10 mouse cellular contexts compared by ENCODE assay signal in the genomic region with DNA sequence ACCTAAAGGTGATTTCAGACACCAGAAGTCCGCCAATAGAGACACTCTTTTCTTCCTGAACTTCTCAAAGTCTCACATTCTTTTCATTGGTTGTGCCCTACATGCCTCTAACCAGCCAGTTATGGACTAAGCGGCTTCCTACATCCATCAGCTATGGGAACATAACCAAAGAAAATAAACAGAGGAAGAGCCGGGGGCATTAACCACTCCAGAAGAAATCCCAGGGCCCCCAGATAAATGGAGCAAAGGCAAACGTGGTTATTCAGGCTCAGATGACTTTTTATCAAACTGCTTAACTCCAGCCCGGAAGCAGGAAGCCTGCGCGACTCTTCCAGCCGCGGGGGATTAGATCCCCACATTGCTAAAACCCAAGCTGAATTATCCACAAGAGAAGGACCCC.
DNase-seq lines count a peak whose midpoint lies in the region; ATAC-seq lines count a peak whose summit lies in the region.
"Had no signal": no experiment of that assay in that cellular context is flagged by ENCODE, and none has a peak within 500 bp of the region (broad histone marks: within the 10 kb centered on the region; RNA-seq: fewer than 3 reads in every experiment).

No protein-coding gene starts in this region.

- H3K27me3 ChIP-seq in midbrain, embryonic 10.5 days (ENCODE audit: low read depth, poor library complexity, severe bottlenecking) = no peaks in the 10 kb centered on the region; the same call in 1 of the 2 replicates
- H3K27me3 ChIP-seq in midbrain, embryonic 14.5 days (ENCODE audit: control insufficient read depth, insufficient read depth, low read length) = no peaks in the 10 kb centered on the region
- H3K27me3 ChIP-seq in heart, embryonic 14.5 days (ENCODE audit: control insufficient read depth, insufficient read depth, low read length) = no peaks in the 10 kb centered on the region
- H3K27me3 ChIP-seq: hindbrain, embryonic 15.5 days had no signal

- H3K4me3 ChIP-seq in midbrain, embryonic 10.5 days = no peak overlapping the region
- H3K4me3 ChIP-seq in midbrain, embryonic 14.5 days (replicated peaks; ENCODE audit: low read depth, low read length) = no peak overlapping the region
- H3K4me3 ChIP-seq in heart, embryonic 14.5 days (ENCODE audit: control insufficient read depth in 1 of 2, insufficient read depth in 1 of 2, low read depth in 1 of 2, low read length in 2 of 2) = no peak overlapping the region
- H3K4me3 ChIP-seq: hindbrain, embryonic 15.5 days; liver, embryonic 15.5 days had no signal

- peak overlapping the region; percentile 55; the same call in 1 of the 2 replicates for H3K27ac ChIP-seq in midbrain, embryonic 10.5 days (replicated peaks)
- H3K27ac ChIP-seq in midbrain, embryonic 14.5 days (replicated peaks; ENCODE audit: low read depth, low read length) = no peak overlapping the region
- H3K27ac ChIP-seq in heart, embryonic 14.5 days (replicated peaks in 1 of 2; ENCODE audit: control insufficient read depth in 1 of 2, insufficient read depth in 1 of 2, low read depth in 2 of 2, low read length in 2 of 2) = peak overlapping the region; percentile 80 to 84
- H3K27ac ChIP-seq: hindbrain, embryonic 15.5 days; liver, embryonic 15.5 days had no signal

- 55% methylated on average over 9 of the region's 9 CpGs for WGBS in midbrain, embryonic 10.5 days
- 56% methylated on average over 9 of the region's 9 CpGs for WGBS in midbrain, embryonic 14.5 days
- WGBS in heart, embryonic 14.5 days = 34% methylated on average over 9 of the region's 9 CpGs

- ATAC-seq in midbrain, embryonic 14.5 days (ENCODE audit: low FRiP score, low TSS enrichment) = no peak
- ATAC-seq in heart, embryonic 14.5 days (ENCODE audit: insufficient number of reproducible peaks, insufficient read depth, low FRiP score, low read depth) = no peak

- no peak overlapping the region for H3K9ac ChIP-seq in midbrain, embryonic 14.5 days (replicated peaks; ENCODE audit: low read length)
- H3K9ac ChIP-seq in heart, embryonic 14.5 days (ENCODE audit: low read length) = 0 out of 2 replicates have a peak overlapping the region, but pooled peaks have one; percentile 11
- H3K9ac ChIP-seq: hindbrain, embryonic 15.5 days; liver, embryonic 15.5 days had no signal

- intact Hi-C loops in heart, postnatal 25 days (cut with DNase I) = loop anchor here (1.0 to 5.0 kb wide), 3 partner anchors 121 to 285 kb away; a partner anchor contains a TSS
- intact Hi-C loops in left cerebral cortex, postnatal 36 days (cut with DNase I) = loop anchor here (5.0 kb wide), 1 partner anchor 286 kb away; no protein-coding TSS in a partner anchor

- H3K4me2 ChIP-seq in midbrain, embryonic 14.5 days (ENCODE audit: low read length) = no peak overlapping the region
- H3K4me2 ChIP-seq in heart, embryonic 14.5 days (ENCODE audit: low read length) = peak overlapping the region; percentile 21; the same call in 1 of the 2 replicates
- H3K4me2 ChIP-seq: hindbrain, embryonic 15.5 days; liver, embryonic 15.5 days had no signal

- peaks cover 24% of the 10 kb centered on the region for H3K4me1 ChIP-seq in midbrain, embryonic 10.5 days
- 0 out of 2 replicates have a peak, but pooled peaks cover 4% of the 10 kb centered on the region for H3K4me1 ChIP-seq in midbrain, embryonic 14.5 days (ENCODE audit: control insufficient read depth, insufficient read depth, low read length)
- H3K4me1 ChIP-seq in heart, embryonic 14.5 days (ENCODE audit: control insufficient read depth in 2 of 2, insufficient read depth in 2 of 2, low read length in 2 of 2) = peaks cover 20 to 28% of the 10 kb centered on the region in 2 experiments
- H3K4me1 ChIP-seq: hindbrain, embryonic 15.5 days had no signal

- no peaks in the 10 kb centered on the region for H3K9me3 ChIP-seq in midbrain, embryonic 10.5 days (replicated peaks)
- H3K9me3 ChIP-seq in midbrain, embryonic 14.5 days (ENCODE audit: control insufficient read depth, low read length) = no peaks in the 10 kb centered on the region
- no peaks in the 10 kb centered on the region for H3K9me3 ChIP-seq in heart, embryonic 14.5 days (ENCODE audit: control insufficient read depth, low read length)
- H3K9me3 ChIP-seq: hindbrain, embryonic 15.5 days; liver, embryonic 15.5 days had no signal

- H3K36me3 ChIP-seq in midbrain, embryonic 10.5 days = no peaks in the 10 kb centered on the region
- no peaks in the 10 kb centered on the region for H3K36me3 ChIP-seq in midbrain, embryonic 14.5 days (ENCODE audit: control insufficient read depth, insufficient read depth, low read length)
- no peaks in the 10 kb centered on the region for H3K36me3 ChIP-seq in heart, embryonic 14.5 days (ENCODE audit: control insufficient read depth, insufficient read depth, low read length)
- H3K36me3 ChIP-seq: liver, embryonic 15.5 days had no signal

- peak; percentile 36 to 43 for DNase-seq in heart, adult 9 months (ENCODE audit: low spot score in 2 of 2)
- no peak for DNase-seq in heart, postnatal 25 days (ENCODE audit: low spot score)
- no peak for DNase-seq in midbrain, embryonic 10.5 days (ENCODE audit: low spot score)
- no peak for DNase-seq in midbrain, embryonic 14.5 days
- DNase-seq in yolk sac, embryonic 10.5 days (ENCODE audit: low spot score) = peak; percentile 59
- DNase-seq in left cerebral cortex, adult 9 months (ENCODE audit: low spot score in 2 of 2) = no peak
- DNase-seq in left cerebral cortex, postnatal 36 days (ENCODE audit: low spot score in 2 of 2) = no peak

Comparison
In these comparisons a context has a peak if more than half of its experiments do, and no peak if none do; other contexts are left out.
1. DNase-seq: peak in heart, adult 9 months (2 of 2) and yolk sac, embryonic 10.5 days (single experiment); none in heart, postnatal 25 days (single experiment), midbrain, embryonic 10.5 days (single experiment), midbrain, embryonic 14.5 days (single experiment), left cerebral cortex, adult 9 months (0 of 2) and left cerebral cortex, postnatal 36 days (0 of 2).